Mouse (Mus musculus) midbrain, embryonic 11.5 days (tissue): ENCODE data around the gene Atxn1l. TPM values are rescaled to one million over a fixed set of nuclear protein-coding genes. Genes with fewer than 3 reads are reported as not detected.

Experiments
- ATAC-seq: fragments of 200-750 bp; cut with Nextera tagmentation; 2 replicates; pipeline ENCODE4 v1.8.0; 2017; ENCODE audit warnings: moderate TSS enrichment, moderate library complexity; ENCODE audit not compliant: low FRiP score
- DNase-seq: peaks from one replicate; pipeline ENCODE4 v3.0.0; 2015; ENCODE audit warnings: low spot score; ENCODE audit errors: missing footprints
- H3K27ac ChIP-seq: fragments of 300-500 bp; sonication (generic); 2 replicates; pipeline ENCODE4 v1.5.1; 2014; ENCODE audit warnings: low read depth, low read length
- H3K27me3 ChIP-seq: fragments of 300-500 bp; sonication (generic); 2 replicates; pipeline ENCODE4 v1.6.1; 2014; ENCODE audit warnings: mild to moderate bottlenecking, low read length, moderate library complexity, mixed read lengths; ENCODE audit not compliant: control insufficient read depth, insufficient read depth
- H3K36me3 ChIP-seq: fragments of 300-500 bp; sonication (generic); 2 replicates; pipeline ENCODE4 v1.6.1; 2014; ENCODE audit warnings: mild to moderate bottlenecking, low read length, moderate library complexity, mixed read lengths; ENCODE audit not compliant: control insufficient read depth, insufficient read depth
- H3K4me1 ChIP-seq: fragments of 300-500 bp; sonication (generic); 2 replicates; pipeline ENCODE4 v1.6.1; 2014; ENCODE audit warnings: low read length; ENCODE audit not compliant: control insufficient read depth, insufficient read depth
- H3K4me2 ChIP-seq: fragments of 300-500 bp; sonication (generic); 2 replicates; pipeline ENCODE4 v1.6.1; 2014; ENCODE audit warnings: mild to moderate bottlenecking, moderate library complexity
- H3K4me3 ChIP-seq: fragments of 300-500 bp; sonication (generic); 2 replicates; pipeline ENCODE4 v1.5.1; 2014; ENCODE audit warnings: low read depth, low read length
- H3K9ac ChIP-seq: fragments of 300-500 bp; sonication (generic); 2 replicates; pipeline ENCODE4 v1.6.1; 2014; ENCODE audit warnings: low read length
- H3K9me3 ChIP-seq: fragments of 300-500 bp; sonication (generic); 2 replicates; pipeline ENCODE4 v1.6.1; 2016; ENCODE audit warnings: low read length; ENCODE audit not compliant: control insufficient read depth
- WGBS: fragments of 180-500 bp; shearing (Covaris S2); extraction: QIAGEN DNeasy Blood & Tissue Kit; methylation state at CpG from one replicate; pipeline ENCODE4 v1.1.7; 2014; 5-methylcytosine and 5-hydroxymethylcytosine counted together
- polyA plus RNA-seq: library from polyadenylated mRNA; unstranded; fragments of >200 nt; fragmentation: Nextera tagmentation; extraction: Ambion mirVana; gene quantifications from 2 replicates; pipeline ENCODE4 v1.2.1, GENCODE M21; 2014

The Atxn1l gene
- polyA plus RNA-seq, 1 experiment from 2014 or later, result 4.9 TPM

DNA sequence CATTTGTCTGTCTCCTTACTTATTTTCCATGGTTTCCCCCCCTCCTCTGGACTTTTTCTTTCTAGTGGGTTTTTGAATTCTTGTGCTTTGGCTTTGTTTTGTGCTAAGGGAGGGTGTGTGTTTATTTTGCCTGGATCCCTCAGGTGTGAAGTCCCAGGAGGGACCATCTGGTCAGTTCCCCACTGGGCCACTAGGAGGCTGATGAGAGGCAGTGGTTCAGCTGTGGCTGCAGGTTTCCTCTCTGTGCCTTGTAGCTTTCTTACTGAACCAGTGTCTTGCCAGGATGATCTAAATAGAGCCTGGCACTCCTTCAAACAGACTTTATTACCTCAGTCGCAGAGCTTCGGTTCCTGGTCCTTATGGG lies 30.7 kb downstream of the Atxn1l start:
- Histone ChIP-seq H3K4me3 (peak overlapping the region; percentile 98), H3K27me3 (peaks cover 5% of the 10 kb centered on the region; the same call in 1 of the 2 replicates), H3K4me1 (peaks cover 16% of the 10 kb centered on the region), H3K36me3 (peaks cover 11% of the 10 kb centered on the region; the same call in 1 of the 2 replicates), H3K4me2 (peak overlapping the region; percentile 91), H3K9me3 (no peaks in the 10 kb centered on the region), H3K27ac (no peak overlapping the region), H3K9ac (peak overlapping the region; percentile 99)
- peak; percentile 97 for DNase-seq
- ATAC-seq, result peak; percentile 22; the same call in 1 of the 2 replicates
- 34% methylated on average over 2 of the region's 2 CpGs for WGBS

DNA sequence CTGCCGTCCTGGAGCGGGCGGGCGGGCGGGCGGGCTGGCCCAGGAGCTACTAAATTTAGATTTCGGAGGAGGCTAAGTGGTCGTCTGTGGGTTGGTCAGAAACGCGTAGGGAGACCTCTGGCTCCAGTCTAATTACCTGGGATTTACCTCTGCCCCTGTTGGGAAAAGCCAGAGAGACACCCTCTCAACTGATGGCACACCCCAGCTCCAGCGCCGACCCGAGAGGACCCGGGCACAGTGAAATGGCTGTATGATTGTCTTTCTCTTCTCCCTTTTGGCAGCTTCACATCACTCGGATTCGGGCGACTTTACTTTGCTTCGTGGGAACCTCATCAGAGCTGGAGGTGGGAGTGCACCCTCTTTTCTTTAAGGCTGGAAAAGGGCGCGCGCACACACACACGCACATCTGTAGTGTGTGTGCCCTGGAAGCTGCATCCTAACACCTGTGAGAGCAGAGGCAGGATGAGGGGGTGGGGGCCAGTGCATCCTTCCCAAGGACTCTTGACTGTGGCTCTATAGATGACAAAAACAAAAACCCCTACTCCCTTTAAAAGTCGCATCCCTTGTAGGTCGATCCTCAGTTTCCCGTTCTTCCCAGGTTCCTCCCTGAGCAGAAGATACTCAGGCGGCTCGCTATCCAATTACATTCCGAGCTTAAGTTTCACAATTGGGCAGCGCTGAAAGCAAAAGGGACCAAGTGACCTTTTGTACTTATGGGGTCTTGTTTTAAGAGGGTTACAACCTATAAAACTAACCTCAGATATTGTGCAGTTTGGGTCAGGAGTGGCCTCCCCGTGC lies 31.3 kb downstream of the Atxn1l start:
- DNase-seq, result peak; percentile 94
- peak overlapping the region; percentile 91 for H3K4me2 ChIP-seq
- H3K27ac ChIP-seq, result peak overlapping the region; percentile 88
- H3K36me3 ChIP-seq, result peaks cover 10% of the 10 kb centered on the region; the same call in 1 of the 2 replicates
- 2% methylated on average over 30 of the region's 30 CpGs for WGBS
- H3K4me3 ChIP-seq, result peak overlapping the region; percentile 98
- H3K27me3 ChIP-seq, result peaks cover 5% of the 10 kb centered on the region; the same call in 1 of the 2 replicates
- ATAC-seq, result peak; percentile 56
- no peaks in the 10 kb centered on the region for H3K9me3 ChIP-seq
- H3K4me1 ChIP-seq, result peaks cover 16% of the 10 kb centered on the region
- peak overlapping the region; percentile 99 for H3K9ac ChIP-seq

- peaks cover 16% of the 10 kb centered on the region for H3K4me1 ChIP-seq
- 0 out of 2 replicates have a peak, but pooled peaks cover 9% of the 10 kb centered on the region for H3K36me3 ChIP-seq
- DNase-seq (peak; percentile 100), ATAC-seq (peak; percentile 90)
- H3K4me2 ChIP-seq, result peak within 1 kb of the TSS; percentile 91
- peak within 1 kb of the TSS; percentile 98 for H3K4me3 ChIP-seq
- H3K9ac ChIP-seq, result peak within 1 kb of the TSS; percentile 99
- peaks cover 5% of the 10 kb centered on the region; the same call in 1 of the 2 replicates for H3K27me3 ChIP-seq
- no peaks in the 10 kb centered on the region for H3K9me3 ChIP-seq
- peak within 1 kb of the TSS; percentile 88 for H3K27ac ChIP-seq
- WGBS, result under 1% methylated on average over 51 of the region's 100 CpGs
Observed at GRCm38 (mm10) chr8:109705320-109706075, 32.0 kb downstream of the Atxn1l start, which contains the start of gene Zfp821. Zfp821 (plus strand) TSS chr8:109705546.

GRCm38 (mm10) chr8:109704565-109705319 lies 32.8 kb downstream of the Atxn1l start:
- Histone ChIP-seq H3K4me2 (peak overlapping the region; percentile 91), H3K9ac (peak overlapping the region; percentile 99; the same call in 1 of the 2 replicates), H3K4me1 (peaks cover 16% of the 10 kb centered on the region), H3K27me3 (peaks cover 5% of the 10 kb centered on the region; the same call in 1 of the 2 replicates), H3K27ac (no peak overlapping the region), H3K4me3 (peak overlapping the region; percentile 98), H3K36me3 (0 out of 2 replicates have a peak, but pooled peaks cover 9% of the 10 kb centered on the region), H3K9me3 (no peaks in the 10 kb centered on the region)
- WGBS, result 13% methylated on average over 24 of the region's 24 CpGs
- ATAC-seq (no peak), DNase-seq (no peak)

GRCm38 (mm10) chr8:109698477-109698876 lies 39.1 kb downstream of the Atxn1l start:
- WGBS, result 83% methylated on average over 3 of the region's 3 CpGs
- H3K36me3 ChIP-seq, result no peaks in the 10 kb centered on the region
- H3K4me2 ChIP-seq, result no peak overlapping the region
- H3K27ac ChIP-seq, result no peak overlapping the region
- peaks cover 4% of the 10 kb centered on the region for H3K4me1 ChIP-seq
- H3K4me3 ChIP-seq, result no peak overlapping the region
- H3K9me3 ChIP-seq, result no peaks in the 10 kb centered on the region
- H3K27me3 ChIP-seq, result no peaks in the 10 kb centered on the region
- H3K9ac ChIP-seq, result no peak overlapping the region
- no peak for ATAC-seq
- no peak for DNase-seq

DNA sequence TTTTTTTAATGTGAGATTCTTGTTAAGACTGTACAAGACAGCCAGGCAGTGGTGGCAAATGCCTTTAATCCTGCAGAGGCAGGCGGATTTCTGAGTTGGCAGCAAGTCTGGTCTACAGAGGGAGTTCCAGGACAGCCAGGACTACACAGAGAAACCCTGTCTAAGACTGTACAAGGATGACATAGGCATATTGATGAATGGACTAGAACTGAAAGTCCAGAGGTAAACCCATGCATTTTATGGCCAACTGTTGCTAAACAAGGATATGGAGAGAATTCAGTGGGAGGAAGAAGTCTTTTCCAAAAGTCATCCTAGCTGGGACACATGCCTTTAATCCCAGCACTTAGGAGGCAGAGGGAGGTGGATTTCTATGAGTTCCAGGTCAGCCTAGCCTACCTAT lies 39.8 kb downstream of the Atxn1l start:
- H3K4me2 ChIP-seq, result no peak overlapping the region
- no peaks in the 10 kb centered on the region for H3K27me3 ChIP-seq
- ATAC-seq, result no peak
- WGBS, result 65% methylated on average over 1 of the region's 1 CpGs
- no peak overlapping the region for H3K27ac ChIP-seq
- no peaks in the 10 kb centered on the region for H3K36me3 ChIP-seq
- DNase-seq, result no peak
- H3K4me3 ChIP-seq, result no peak overlapping the region
- H3K9ac ChIP-seq, result no peak overlapping the region
- H3K9me3 ChIP-seq, result no peaks in the 10 kb centered on the region
- peaks cover 4% of the 10 kb centered on the region for H3K4me1 ChIP-seq

- Histone ChIP-seq H3K9ac (no peak overlapping the region), H3K4me1 (peaks cover 17% of the 10 kb centered on the region), H3K4me3 (no peak overlapping the region; the same call in 1 of the 2 replicates), H3K4me2 (peak overlapping the region; percentile 85; the same call in 1 of the 2 replicates), H3K27me3 (no peaks in the 10 kb centered on the region), H3K9me3 (no peaks in the 10 kb centered on the region), H3K27ac (no peak overlapping the region), H3K36me3 (no peaks in the 10 kb centered on the region)
- no peak for DNase-seq
- ATAC-seq, result no peak
- WGBS, result 61% methylated on average over 6 of the region's 6 CpGs
Observed at GRCm38 (mm10) chr8:109694154-109694553, 43.4 kb downstream of the Atxn1l start.

DNA sequence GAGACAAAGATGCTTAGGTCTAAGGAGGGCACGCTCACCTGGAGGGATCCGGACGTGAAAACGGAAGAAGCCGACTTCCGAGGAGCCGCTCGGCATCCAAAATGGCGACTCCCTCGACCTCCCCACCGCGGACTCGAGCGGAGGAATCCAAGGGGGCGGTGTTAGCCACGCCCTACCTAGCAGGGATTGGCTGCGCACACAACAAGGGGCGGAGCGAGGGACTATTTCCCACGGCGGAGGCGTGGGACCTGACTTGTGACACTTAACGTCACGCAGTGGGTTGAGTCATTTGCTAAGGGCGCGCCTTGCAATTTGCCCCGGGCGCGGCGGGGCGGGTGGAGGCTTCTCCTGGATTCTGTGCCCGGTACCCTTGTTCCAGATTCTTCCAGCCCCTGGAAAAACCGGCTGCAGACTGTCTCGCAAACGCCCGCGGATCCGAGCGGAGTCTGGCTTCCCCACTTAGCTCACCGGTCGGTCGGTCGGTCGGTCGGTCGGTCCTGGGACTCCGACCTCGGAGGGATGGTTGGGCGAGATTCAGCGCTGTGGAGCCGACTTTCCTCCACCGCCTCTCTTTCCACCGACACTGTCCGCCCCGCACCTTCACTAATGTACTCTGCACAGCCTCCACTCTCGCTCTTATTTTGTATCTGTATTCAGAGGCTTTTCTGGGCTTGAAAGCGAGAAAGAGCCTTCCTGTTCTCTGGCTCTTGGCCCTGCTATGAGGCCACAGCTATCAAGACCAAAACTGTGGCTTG lies 44.2 kb downstream of the Atxn1l start, which contains the start of gene Ist1:
Gene Ist1, minus strand, starts transcription at position 115 of the 755 bp plus-strand sequence.
- H3K4me1 ChIP-seq, result peaks cover 17% of the 10 kb centered on the region
- H3K9me3 ChIP-seq, result no peaks in the 10 kb centered on the region
- peak within 1 kb of the TSS; percentile 40 for H3K27ac ChIP-seq
- H3K36me3 ChIP-seq, result no peaks in the 10 kb centered on the region
- ATAC-seq, result peak; percentile 99
- DNase-seq, result peak; percentile 100
- H3K4me2 ChIP-seq, result peak within 1 kb of the TSS; percentile 85
- peak within 1 kb of the TSS; percentile 99 for H3K4me3 ChIP-seq
- H3K9ac ChIP-seq, result peak within 1 kb of the TSS; percentile 95
- under 1% methylated on average over 57 of the region's 57 CpGs for WGBS
- H3K27me3 ChIP-seq, result no peaks in the 10 kb centered on the region
